Mouse (Mus musculus) inflammation-experienced regulatory T-cells, adult 6 months (primary cell): Measurements from ENCODE around the gene Foxd2. TPM values are rescaled to one million over a fixed set of nuclear protein-coding genes. Genes with fewer than 3 reads are reported as not detected.

ENCODE experiments used
- ATAC-seq: one replicate; pipeline ENCODE4 v1.8.0; 2017
- polyA plus RNA-seq, 3 experiments: library from polyadenylated mRNA; unstranded; fragments of 100-300 nt; shearing (Covaris generic); gene quantifications; one replicate each; pipeline ENCODE4 v1.2.1; 2017

Foxd2 gene
- under 1 TPM in 2 of 3 experiments, not detected in 1; 0.23 to 0.26 TPM for polyA plus RNA-seq

DNA sequence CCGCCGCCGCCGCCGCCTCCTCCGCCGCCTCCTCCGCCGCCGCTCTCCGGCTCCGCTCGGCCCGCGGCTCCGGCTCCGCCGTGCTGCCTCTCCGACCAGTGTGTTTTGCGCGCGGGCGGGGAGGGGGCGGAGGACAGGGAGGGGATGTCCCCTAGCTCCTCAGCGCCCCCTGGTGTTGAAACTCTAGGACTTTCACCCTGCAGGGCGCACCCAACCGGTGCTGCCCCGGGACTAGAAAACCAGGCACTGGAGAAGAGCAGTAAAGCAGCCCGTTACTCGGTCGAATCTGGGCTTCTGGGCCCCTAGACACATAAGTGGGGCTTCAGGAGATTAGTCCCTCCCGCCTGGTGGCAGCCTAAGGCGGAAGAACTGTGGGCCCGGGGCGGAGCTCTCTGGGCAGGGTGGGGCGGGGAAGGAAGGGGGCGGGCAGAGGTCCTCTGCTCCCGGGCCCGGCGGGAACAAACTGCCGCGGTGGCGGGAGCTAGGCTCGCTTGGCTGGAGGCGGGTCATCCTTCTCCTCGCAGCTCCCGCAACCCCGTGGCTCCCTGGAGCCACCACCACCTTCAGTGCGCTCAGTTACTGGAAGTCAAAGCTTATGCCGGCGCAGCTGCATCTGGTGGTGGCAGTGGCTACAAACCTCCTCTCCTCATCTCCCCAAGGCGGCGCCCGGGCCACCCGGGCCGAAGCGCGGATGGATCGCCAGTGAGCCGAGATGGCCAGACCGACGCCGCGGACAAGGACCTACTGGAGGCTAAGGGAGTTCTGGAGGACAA, at the start of gene Foxd2:
Gene Foxd2, minus strand, starts transcription at position 45 of the 773 bp plus-strand sequence.
- peak; percentile 81 for ATAC-seq

GRCm38 (mm10) chr4:114958231-114958630, 49.6 kb upstream of the Foxd2 start:
- no peak for ATAC-seq

- no peak for ATAC-seq
Observed at GRCm38 (mm10) chr4:114957403-114957802, 48.7 kb upstream of the Foxd2 start.

GRCm38 (mm10) chr4:114953172-114953571, 44.5 kb upstream of the Foxd2 start:
- ATAC-seq = no peak

GRCm38 (mm10) chr4:114947852-114948481, 39.3 kb upstream of the Foxd2 start:
- no peak for ATAC-seq

GRCm38 (mm10) chr4:114947395-114947794, 38.7 kb upstream of the Foxd2 start:
- ATAC-seq = peak; percentile 85

DNA sequence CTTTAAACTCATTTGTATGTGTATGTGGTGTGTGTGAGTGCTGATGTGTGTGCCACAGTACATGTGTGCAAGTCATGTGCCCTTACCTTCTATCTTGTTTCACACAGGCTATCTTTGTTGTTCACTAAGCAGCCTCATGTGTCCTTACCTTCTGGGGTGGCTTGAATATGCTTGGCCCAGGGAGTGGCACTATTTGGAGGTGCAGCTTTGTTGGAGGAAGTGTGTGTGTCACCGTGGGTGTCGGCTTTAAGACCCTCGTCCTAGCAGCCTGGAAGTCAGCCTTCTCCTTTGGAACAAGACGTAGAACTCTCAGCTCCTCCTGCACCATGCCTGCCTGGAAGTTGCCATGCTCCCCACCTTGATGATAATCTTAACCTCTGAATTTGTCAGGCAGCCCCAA, 37.7 kb upstream of the Foxd2 start:
- no peak for ATAC-seq

DNA sequence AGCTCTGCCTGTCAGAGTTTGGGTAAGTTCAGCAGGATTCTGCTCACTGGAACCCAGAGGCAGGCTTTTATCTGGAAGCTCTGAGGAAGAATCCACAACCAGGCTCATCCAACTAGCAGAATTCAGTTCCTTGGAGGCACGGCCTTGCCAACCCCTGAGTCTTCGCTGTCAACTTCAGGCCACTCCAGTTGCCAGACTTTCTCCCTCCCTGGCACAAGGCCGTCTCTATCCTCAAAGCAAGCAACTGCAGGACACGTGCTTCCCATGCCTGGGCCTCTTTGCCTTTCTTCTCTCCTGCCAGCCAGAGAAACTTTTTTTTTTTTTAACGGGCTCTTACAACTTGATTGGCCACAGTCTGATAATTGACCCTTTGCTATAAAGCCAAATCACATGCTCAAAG, 36.3 kb upstream of the Foxd2 start:
- no peak for ATAC-seq

DNA sequence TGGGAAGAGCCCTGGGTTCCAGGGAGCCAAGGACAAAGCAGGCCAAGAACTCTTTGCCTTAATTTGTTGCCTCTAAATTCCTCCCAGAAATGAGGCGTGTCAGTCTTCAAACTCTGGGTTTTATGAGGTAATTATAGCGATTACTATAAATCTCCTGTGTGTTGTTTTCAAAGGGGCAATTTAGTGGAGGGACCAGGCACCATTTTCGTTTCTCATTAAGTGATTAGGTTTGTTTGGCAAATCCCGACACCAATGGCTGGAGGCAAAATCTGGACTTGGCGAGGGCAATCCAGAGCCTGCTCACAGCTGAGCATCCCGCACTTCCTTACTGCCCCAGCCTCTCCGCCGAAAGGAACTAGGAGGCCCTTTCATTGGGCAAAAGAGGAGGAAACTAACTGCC, 33.9 kb upstream of the Foxd2 start:
- ATAC-seq = no peak

- ATAC-seq = no peak
Observed at GRCm38 (mm10) chr4:114942112-114942511, 33.4 kb upstream of the Foxd2 start.

GRCm38 (mm10) chr4:114941311-114941710, 32.6 kb upstream of the Foxd2 start:
- no peak for ATAC-seq

DNA sequence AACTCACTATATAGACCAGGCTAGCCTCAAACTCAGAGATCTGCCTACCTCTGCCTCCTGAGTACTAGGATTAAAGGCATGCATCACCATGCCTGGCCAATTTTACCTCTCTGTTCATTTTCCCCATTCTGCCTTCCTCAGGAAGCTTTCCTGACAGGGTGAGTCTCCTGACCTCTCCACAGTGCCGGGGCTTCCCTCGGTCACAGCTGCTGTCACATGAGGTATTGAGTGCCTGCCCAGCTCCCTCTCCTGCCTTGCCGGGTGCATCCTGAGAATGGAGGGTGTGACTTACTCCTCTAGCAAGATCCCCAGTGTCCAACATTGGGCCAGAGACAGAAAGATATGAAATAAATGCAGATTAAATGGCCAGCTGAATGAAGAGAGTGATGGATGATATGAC, 29.6 kb upstream of the Foxd2 start:
- no peak for ATAC-seq

- no peak for ATAC-seq
Observed at GRCm38 (mm10) chr4:114937459-114938047, 28.9 kb upstream of the Foxd2 start.

DNA sequence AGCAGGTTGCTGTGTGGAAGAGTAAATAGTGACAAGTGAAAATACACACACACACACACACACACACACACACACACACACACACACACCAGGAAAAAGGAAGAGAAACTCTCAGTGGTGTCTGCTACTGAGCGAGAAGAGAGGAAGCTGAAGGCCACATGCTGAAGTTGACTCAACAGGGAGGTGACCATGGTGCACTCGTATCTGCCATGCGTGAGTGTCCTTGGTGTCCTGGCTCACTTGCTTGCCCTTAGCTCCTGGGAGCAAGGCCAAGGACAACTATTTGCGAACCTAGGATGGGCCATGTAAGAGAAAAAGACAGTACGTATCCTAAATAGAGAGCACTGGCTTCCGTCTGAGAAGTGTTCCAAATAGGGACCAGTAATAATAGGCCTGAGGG, 25.5 kb upstream of the Foxd2 start:
- ATAC-seq = no peak

- no peak for ATAC-seq
Observed at GRCm38 (mm10) chr4:114932747-114933146, 24.1 kb upstream of the Foxd2 start.

DNA sequence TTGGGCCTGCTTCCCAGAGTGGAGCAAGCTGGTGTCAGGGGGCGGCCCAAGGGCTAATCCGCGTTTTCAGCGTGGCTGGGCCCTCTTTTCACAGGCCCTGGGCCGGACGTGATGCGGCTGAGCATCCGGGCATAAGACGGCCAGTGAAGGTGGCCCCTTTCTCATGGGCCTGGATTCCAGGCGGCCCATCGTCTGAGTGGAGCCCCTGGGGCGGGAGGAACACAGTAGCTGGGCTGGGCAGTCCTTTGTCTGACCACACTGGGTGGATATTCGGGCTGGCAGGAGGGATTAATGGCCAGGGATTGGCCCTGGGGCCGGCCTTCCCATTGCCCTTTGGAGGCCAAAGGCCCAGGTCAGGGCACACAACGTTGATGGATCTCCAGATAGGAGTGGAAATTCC, 20.5 kb upstream of the Foxd2 start:
- no peak for ATAC-seq

GRCm38 (mm10) chr4:114925917-114926312, 17.2 kb upstream of the Foxd2 start, which contains the start of gene Foxe3:
TSS of gene Foxe3 (minus strand) at chr4:114926013.
- ATAC-seq = no peak

DNA sequence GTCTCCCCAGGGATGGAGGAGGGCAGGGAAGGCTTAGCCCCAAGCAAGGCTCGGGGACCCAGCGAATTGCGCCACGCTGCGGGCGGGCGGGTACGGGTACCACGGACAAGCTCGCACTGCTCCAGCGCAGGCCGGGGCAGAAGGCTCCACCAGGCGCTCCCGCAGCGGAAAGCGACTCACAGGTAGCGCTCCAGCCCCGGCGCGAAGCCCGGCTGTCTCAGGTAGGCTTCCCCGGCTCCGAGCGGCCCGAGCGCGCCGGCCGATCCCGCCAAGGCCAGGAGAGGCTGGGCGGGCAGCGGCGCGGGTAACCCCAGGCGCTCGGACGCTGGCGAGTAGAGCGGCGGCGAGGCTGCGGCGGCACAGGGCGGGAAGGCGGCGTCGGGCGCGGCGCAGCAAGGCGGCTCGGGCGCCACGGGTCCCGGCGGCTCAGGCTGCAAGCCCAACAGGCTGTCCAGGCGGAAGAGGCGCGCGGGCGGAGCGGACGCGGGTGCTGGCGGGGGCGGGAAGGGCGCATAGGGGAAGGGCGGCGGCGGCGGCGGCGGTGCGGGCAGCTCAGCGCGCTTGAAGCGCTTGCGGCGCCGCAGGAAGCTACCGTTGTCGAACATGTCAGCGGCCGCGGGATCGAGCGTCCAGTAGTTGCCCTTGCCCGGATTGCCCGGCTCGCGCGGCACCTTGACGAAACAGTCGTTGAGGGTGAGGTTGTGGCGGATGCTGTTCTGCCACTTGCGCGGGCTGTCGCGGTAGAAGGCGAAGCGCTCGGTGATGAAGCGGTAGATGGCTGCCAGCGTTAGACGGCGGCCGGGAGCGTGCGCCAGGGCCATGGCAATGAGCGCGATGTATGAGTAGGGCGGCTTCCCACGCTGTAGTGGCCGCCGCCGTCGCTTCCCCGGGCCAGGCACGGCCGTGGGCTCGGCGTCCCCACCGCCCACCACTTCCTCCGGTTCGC, 16.6 kb upstream of the Foxd2 start:
- ATAC-seq = no peak

DNA sequence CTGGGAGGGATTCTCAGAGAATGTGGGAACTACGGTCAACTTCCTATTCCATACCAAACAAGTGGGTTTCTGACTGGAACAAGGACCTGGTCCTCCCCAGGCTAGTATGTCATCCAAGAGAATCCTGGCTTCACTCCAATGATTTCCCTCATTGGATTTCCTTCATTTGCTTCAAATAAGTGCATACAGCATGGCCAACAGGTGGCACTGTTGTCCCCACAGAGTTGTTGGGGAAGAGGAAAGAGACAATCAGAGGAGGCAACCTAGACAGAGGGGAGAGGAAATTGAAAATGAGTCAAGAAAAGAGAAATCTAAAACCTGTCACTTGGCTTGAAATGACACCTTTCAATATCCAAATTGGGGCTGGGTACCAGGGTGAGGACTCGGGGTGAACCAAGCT, 8.4 kb upstream of the Foxd2 start:
- peak; percentile 78 for ATAC-seq

GRCm38 (mm10) chr4:114916056-114916455, 7.4 kb upstream of the Foxd2 start:
- no peak for ATAC-seq

- no peak for ATAC-seq
Observed at GRCm38 (mm10) chr4:114913594-114913962, 4.9 kb upstream of the Foxd2 start.

GRCm38 (mm10) chr4:114912705-114913593, 4.3 kb upstream of the Foxd2 start:
- ATAC-seq = no peak
